Mouse (Mus musculus) forelimb bud, embryonic 11.5 days (tissue): ENCODE measurements around the gene Rps6kc1.

Experiments used
- DNase-seq: peaks from one replicate; pipeline ENCODE4 v3.0.0-alpha.2; 2012; ENCODE audit warnings: low read depth, low spot score

Rps6kc1 gene

DNA sequence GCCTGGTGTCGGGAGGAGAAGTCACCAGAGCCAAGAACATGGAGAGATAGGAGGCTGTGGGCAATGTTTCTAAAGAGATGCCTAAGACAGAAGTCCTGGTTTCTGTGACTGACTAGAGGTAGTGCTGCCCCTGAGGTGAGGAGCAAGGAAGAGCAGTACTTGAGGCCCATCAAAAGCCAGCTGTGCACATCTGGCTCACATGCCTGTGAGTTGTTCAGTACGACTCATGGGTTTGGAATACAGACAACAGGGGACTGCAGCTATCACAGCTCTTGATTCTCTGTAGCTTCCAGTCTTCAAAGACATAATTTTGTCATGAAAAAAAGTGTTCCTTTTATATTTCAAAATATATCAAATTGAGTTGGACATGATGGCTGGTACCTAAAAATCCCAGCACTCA is 10.5 kb downstream of the Rps6kc1 start:
- DNase-seq: no peak

DNA sequence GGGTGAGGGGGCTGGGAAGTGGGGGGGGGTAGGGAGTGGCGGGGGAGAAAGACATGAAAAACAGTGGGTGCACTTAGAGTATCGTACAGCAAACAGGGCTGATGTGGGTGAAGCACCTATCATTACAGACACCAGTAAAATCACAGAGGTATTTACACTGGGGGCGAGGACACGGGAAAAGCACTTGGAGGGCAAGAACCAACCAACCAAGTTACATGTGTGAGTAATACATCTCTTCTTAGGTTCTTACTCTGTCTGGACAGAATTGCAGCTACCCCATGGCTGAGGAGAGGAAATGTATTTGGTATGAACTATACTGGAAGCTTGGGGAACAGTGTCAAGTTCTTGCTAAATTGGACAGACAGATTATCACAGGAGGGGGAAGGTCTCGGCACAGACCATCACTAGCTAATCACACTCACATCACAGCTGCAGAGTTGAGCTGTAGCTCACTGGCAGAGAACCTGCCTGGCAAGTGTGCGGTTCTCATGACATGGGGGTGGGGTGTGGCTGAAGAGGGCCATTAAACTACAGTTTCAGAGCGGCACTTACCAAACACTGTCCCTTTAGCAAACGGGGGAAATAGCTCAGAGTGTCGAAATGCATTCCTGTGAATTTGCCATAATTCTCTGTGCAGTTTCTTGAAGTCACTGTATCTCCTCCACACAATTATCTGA is 12.5 kb downstream of the Rps6kc1 start:
- no peak for DNase-seq

- no peak for DNase-seq
Measured at GRCm38 (mm10) chr1:190898186-190898585, 13.4 kb downstream of the Rps6kc1 start.

DNA sequence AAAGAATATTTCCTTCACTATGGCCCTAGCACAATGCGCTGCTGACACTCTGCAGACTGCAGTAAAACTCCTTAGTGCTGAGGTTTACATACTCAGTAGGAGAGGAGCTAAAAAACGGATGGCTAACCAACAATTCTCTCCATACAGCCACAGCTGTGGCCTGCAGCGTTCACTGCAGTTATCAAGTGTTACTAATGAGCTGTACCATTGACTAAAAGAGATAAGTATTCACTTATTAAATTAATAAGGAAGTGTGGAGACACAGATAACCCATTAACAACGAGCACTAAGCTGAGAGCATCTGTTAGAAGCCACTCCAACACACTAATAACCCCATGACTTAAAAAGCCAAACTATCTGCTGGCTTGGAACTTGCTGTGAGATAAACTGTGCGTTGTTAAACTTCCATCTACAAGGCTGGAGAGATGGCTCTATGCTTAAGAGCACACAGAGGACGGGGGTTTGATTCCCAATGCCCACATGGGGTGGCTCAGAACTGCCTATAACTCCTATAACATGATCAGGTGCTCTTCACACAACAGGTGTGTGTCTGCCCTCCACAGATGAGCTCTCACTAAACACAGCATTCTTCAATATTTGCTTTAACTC is 17.9 kb downstream of the Rps6kc1 start:
- DNase-seq: no peak

GRCm38 (mm10) chr1:190888646-190889045 is 22.9 kb downstream of the Rps6kc1 start:
- no peak for DNase-seq

DNA sequence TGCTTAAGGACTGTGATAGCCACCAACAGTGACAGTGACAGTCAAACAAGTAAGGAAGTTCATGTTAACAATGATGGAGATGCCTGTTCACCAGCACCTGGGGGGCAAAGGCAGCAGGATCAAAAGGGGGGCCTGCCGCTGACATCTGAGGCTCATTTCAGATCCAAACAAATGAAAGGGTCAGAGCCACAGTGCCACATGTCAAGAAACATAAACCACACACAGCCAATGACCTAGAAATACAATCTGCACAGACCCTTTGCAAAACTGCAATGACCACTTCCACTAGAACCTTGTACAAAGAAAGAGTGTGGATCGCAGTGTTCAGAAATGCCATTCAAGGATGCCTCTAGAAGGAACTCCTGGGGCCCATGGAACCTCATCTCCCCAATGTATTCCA is 23.5 kb downstream of the Rps6kc1 start:
- DNase-seq: no peak

GRCm38 (mm10) chr1:190886014-190886413 is 25.6 kb downstream of the Rps6kc1 start:
- no peak for DNase-seq

DNA sequence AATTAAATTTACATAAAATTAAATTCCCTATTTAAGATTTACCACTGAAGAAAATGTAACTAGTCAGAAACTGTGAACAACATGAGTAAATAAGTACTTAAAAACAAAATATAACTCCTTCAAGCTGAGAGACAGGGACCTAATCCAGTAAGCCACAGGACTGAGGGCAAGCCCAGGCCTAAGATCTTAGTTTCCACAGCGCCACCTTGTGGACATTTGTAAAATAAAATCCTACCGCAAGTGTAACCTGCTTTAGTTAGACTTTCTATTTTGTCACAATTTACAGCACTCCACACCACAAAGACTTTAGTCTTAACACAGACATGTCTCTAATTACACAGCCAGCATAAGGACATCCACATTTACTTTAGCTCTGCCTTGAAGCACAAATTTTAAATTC is 30.1 kb downstream of the Rps6kc1 start:
- DNase-seq: peak; percentile 73

DNA sequence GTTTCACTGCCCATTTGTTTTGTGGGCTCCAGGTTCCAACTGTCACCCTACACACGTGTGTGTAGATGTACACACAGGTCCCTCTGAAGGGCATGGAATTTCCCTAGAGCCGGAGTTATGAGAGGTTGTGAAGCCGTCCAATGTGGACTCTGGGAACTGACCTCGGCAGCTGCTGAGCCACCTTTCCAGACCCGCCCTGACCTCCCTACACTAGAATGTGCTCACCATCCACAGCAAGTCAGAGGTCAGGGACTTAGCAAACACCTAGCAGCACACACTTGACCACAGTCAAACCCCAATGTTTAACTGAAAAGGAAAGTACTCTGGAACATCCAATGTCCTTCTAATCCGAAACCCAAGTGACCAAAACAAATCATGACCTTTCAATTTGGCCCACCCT is 30.9 kb downstream of the Rps6kc1 start:
- DNase-seq: no peak

DNA sequence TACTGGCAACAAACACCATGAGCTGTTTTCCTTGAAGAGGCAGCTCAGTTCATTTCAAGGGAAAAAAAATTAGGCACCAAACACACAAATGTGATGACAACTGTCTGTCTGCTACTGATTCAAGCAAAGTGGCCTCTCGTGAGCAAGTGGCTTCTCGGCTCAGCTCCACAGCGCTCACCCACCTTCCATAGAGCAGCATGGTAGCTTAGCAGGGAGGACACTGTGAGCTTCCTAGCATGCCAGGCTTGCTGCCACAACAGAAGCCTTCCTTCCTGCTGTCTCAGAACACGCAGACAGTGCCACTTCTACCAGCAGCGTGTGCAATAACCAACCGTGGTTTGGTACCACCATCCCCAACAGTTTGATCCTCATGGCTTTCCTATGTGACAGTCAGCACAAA is 35.8 kb downstream of the Rps6kc1 start:
- DNase-seq: no peak

GRCm38 (mm10) chr1:190875089-190875488 is 36.5 kb downstream of the Rps6kc1 start:
- no peak for DNase-seq

- no peak for DNase-seq
Measured at GRCm38 (mm10) chr1:190871068-190871467, 40.5 kb downstream of the Rps6kc1 start.

- DNase-seq: no peak
Measured at GRCm38 (mm10) chr1:190869996-190870395, 41.6 kb downstream of the Rps6kc1 start.

- DNase-seq: no peak
Measured at GRCm38 (mm10) chr1:190868790-190869189, 42.8 kb downstream of the Rps6kc1 start.

GRCm38 (mm10) chr1:190861626-190862025 is 49.9 kb downstream of the Rps6kc1 start:
- no peak for DNase-seq

- DNase-seq: no peak
Measured at GRCm38 (mm10) chr1:190854465-190854864, 57.1 kb downstream of the Rps6kc1 start.

- no peak for DNase-seq
Measured at GRCm38 (mm10) chr1:190849162-190849865, 62.3 kb downstream of the Rps6kc1 start.

GRCm38 (mm10) chr1:190848676-190849075 is 62.9 kb downstream of the Rps6kc1 start:
- DNase-seq: no peak

- no peak for DNase-seq
Measured at GRCm38 (mm10) chr1:190846956-190847355, 64.6 kb downstream of the Rps6kc1 start.

DNA sequence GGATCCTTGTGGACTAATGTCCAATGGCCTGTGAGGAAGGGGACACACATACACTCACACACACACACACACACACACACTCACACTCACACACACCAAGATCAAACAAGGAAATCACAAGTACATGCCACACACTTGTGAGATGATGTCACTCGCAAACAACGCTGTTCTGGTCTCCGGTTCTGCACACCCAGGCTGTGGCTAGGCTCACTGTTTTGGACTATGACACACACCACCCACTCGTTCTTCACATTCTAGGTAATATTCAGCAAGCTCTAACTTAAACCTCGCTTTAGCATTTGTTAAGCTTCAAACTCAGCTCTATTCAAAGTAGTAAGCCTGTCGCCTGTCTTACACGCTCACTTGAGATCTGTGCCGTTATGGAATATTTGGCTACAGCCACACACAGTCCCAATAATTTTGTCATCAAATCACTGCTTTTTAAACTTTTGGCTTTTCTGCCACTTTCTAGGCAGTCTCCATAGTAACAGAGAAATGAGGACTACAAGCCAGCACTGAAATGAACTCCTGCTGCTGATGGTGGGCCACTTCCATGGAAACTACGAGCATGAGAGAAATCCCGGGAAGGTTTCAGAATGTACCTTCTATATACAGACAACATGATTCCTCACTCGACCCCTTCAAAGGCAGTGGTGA is 65.4 kb downstream of the Rps6kc1 start:
- no peak for DNase-seq

DNA sequence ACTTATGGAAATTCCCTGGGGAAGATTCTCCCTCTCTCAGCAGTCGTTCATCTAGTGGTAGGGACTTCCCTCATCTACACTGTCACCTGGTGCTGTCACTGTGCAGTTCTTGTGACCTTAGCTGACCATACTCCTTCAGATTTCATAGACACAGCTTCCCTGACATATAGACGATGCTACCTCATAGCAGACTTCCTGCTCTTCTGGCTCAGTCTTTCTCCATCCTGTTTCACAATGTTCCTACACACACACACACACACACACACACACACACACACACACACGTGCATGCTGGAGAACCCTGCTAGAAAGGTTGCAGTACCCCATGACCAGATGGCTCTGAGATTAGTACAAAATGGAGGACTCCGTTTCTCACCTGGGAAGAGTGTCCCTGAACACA is 66.2 kb downstream of the Rps6kc1 start:
- no peak for DNase-seq

GRCm38 (mm10) chr1:190844356-190844755 is 67.2 kb downstream of the Rps6kc1 start:
- DNase-seq: no peak
